Mouse (Mus musculus): ENCODE measurements around the gene Dzip1.

Dzip1 gene

DNA sequence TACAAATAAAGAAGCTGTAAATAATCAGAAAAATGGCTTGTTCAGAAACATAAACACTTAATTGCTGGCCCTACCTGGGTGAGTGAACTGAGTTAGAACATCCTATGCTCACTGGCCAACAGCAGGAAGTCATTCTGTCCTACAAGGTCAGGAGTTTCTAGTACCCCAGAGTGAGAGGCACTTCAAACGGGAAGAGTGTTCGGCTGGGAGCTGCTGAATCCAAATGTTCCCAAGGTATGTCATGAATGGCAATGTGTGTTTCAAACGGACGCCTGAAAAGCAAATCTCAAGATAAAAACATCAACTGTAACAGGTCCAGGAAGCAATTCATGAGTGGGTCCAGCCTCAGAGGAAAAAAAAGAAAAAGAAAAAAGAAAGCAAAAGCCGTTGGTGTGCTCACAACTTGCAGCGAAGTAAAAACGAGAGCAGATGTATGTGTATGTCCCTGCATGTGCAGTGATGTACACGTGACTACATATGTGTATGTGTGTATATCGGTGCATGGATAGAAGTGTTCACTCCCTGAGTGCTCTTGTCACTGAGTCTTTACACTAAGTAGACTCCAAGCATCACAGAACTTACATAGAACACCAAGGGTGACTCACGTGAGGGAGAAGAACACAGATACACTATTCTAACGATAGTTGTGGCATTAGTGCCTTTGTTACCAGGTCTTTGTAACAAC lies 75.1 kb downstream of the Dzip1 start:
- in situ Hi-C loops (cut with MboI; ENCODE audit: low pct_unique_long_range_greater_than_20kb in 1 of 2, low sequenced_read_pairs in 2 of 2, unreplicated experiment in 1 of 2), result no loop called here

GRCm38 (mm10) chr14:118848171-118848570 lies 77.1 kb downstream of the Dzip1 start:
- in situ Hi-C loops (cut with MboI; ENCODE audit: low pct_unique_long_range_greater_than_20kb in 1 of 2, low sequenced_read_pairs in 2 of 2, unreplicated experiment in 1 of 2), result no loop called here

DNA sequence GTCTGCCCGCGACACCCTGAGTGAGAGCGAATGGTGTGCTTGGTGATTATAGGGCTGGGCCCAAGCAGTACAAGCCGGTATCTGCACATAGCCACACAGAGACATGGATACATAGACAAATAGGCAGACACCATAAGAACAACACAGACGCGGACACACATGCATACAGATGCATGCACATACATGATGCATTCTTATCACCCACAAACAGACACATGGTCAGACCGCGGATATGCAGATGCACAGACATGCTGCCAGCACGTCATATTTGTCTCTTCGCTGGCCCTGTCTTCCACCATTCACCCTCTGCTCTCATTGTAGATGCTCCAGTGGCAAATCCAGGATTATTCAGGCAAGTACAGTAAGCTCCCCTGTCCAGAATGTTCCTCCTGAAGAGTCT lies 78.4 kb downstream of the Dzip1 start:
- in situ Hi-C loops (cut with MboI; ENCODE audit: low pct_unique_long_range_greater_than_20kb in 1 of 2, low sequenced_read_pairs in 2 of 2, unreplicated experiment in 1 of 2), result no loop called here

DNA sequence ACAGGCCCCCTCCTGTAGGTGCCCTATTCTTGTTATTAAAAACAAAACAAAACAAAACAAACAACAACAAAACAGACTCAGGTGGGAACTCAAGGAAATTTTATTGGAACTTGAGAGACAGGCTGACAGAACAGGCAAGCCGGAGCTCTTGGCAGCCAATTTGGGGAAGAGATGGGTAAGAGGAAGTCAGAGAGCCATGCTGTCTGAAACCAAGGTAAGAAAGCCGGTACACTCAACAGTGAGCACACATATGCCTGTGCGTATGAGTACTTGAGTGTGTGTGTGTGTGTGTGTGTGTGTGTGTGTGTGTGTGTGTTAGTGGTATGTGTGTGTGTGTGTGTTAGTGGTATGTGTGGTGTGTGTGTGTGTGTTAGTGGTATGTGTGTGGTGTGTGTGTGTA lies 82.9 kb downstream of the Dzip1 start:
- in situ Hi-C loops (cut with MboI; ENCODE audit: low pct_unique_long_range_greater_than_20kb in 1 of 2, low sequenced_read_pairs in 2 of 2, unreplicated experiment in 1 of 2), result no loop called here

GRCm38 (mm10) chr14:118840027-118840426 lies 85.2 kb downstream of the Dzip1 start:
- in situ Hi-C loops (cut with MboI; ENCODE audit: low pct_unique_long_range_greater_than_20kb in 1 of 2, low sequenced_read_pairs in 2 of 2, unreplicated experiment in 1 of 2), result no loop called here

DNA sequence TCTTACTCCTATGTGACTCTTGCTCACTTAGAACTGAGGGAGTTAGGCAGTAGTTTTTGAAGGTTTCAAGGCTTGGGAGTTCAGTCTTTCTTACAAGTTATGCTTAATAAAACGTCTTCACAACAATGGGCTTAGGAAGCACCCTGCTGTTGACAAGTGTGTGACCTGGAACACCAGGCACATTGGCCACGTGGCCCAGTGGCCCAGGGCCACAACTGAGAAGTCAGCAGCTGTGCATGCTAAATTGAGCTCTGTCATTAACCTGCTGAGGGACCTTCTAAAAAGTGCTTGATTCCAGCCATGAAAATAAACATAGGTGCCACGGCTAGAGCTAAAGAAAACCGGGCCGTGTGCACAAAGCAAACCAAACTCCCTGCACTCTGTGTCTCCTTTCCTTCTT lies 85.8 kb downstream of the Dzip1 start:
- in situ Hi-C loops (cut with MboI; ENCODE audit: low pct_unique_long_range_greater_than_20kb in 1 of 2, low sequenced_read_pairs in 2 of 2, unreplicated experiment in 1 of 2), result no loop called here

GRCm38 (mm10) chr14:118838556-118839120 lies 86.6 kb downstream of the Dzip1 start:
- in situ Hi-C loops (cut with MboI; ENCODE audit: low pct_unique_long_range_greater_than_20kb in 1 of 2, low sequenced_read_pairs in 2 of 2, unreplicated experiment in 1 of 2), result no loop called here

DNA sequence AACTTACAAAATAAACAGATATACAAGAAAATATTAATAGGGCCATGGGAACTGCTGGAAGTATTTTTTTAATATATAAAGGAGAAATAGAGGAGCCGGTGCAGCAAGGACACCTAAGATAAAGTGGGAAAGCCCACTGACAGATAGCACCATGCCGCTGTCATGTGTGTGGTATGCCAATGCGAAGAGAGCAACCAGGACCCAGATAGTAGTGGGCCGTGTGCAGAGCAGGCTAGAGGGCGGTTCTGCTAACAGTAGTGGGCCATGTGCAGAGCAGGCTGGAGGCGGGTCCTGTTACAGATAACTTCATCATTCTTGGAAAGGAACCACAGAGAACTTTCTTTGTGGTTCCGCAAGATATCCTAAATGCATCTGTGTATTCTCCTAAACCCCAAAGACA lies 88.5 kb downstream of the Dzip1 start:
- in situ Hi-C loops (cut with MboI; ENCODE audit: low pct_unique_long_range_greater_than_20kb in 1 of 2, low sequenced_read_pairs in 2 of 2, unreplicated experiment in 1 of 2), result no loop called here

- in situ Hi-C loops (cut with MboI; ENCODE audit: low pct_unique_long_range_greater_than_20kb in 1 of 2, low sequenced_read_pairs in 2 of 2, unreplicated experiment in 1 of 2), result no loop called here
Measured at GRCm38 (mm10) chr14:118836145-118836544, 89.1 kb downstream of the Dzip1 start.

GRCm38 (mm10) chr14:118834313-118834712 lies 90.9 kb downstream of the Dzip1 start:
- in situ Hi-C loops (cut with MboI; ENCODE audit: low pct_unique_long_range_greater_than_20kb in 1 of 2, low sequenced_read_pairs in 2 of 2, unreplicated experiment in 1 of 2), result no loop called here

DNA sequence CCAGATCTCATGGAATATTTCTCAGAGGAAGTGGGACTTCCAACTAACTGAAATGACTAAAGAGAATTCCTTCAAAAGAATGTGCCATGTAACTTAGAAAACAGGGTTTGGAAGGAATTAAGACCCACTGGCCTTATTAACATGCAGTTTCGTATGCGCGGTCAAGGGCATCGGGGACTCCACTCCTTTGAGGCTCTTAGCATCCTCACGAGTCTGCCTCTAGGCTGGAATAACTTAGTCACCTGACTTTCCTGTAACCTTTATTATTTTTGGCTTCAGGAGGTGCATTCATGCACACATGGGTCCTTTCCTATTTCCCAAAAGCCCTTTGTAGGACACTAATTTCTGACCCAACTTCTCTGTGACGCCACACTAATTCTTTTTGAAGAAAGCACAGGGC lies 92.0 kb downstream of the Dzip1 start:
- in situ Hi-C loops (cut with MboI; ENCODE audit: low pct_unique_long_range_greater_than_20kb in 1 of 2, low sequenced_read_pairs in 2 of 2, unreplicated experiment in 1 of 2), result no loop called here

DNA sequence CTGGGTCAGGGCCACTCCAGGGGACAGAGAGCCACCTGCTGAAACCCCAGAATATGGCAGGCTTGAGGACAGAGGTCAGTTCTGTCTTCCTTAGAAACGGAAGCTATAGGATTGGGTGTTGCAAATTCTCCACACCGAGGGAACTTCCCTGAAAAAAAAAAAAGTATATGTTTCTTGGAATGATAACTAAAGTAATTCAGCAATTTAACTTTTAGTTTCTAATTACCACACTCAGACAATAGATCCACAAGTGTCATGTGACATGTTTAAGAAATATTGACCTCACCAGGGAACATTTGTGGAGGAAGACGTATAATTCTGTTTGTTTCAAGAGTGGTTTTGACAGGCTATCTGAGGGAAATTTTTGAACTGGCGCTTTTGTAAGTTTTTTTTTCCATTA lies 93.7 kb downstream of the Dzip1 start:
- in situ Hi-C loops (cut with MboI; ENCODE audit: low pct_unique_long_range_greater_than_20kb in 1 of 2, low sequenced_read_pairs in 2 of 2, unreplicated experiment in 1 of 2), result no loop called here

- in situ Hi-C loops (cut with MboI; ENCODE audit: low pct_unique_long_range_greater_than_20kb in 1 of 2, low sequenced_read_pairs in 2 of 2, unreplicated experiment in 1 of 2), result no loop called here
Measured at GRCm38 (mm10) chr14:118829331-118830095, 95.7 kb downstream of the Dzip1 start.

- in situ Hi-C loops (cut with MboI; ENCODE audit: low pct_unique_long_range_greater_than_20kb in 1 of 2, low sequenced_read_pairs in 2 of 2, unreplicated experiment in 1 of 2), result no loop called here
Measured at GRCm38 (mm10) chr14:118827283-118827904, 97.9 kb downstream of the Dzip1 start.

DNA sequence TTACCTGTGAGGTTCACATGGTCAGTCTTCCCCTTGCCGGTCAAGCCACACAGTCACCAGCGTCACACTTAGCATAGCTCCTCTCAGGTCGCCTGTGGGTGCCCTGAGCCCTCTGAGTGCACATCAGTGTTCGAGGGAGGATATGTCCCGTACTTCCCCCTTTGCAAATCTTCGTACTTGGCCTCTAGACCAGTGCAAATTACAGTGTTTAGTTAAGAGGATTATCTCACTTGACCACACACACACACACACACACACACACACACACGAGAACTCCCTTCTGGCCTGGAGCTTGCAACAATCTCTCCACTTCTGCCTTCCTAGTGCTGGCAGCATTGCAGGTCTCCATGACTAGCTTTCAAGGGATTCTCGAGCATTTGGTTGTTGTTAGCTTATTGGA lies 98.9 kb downstream of the Dzip1 start:
- in situ Hi-C loops (cut with MboI; ENCODE audit: low pct_unique_long_range_greater_than_20kb in 1 of 2, low sequenced_read_pairs in 2 of 2, unreplicated experiment in 1 of 2), result no loop called here
